Mouse (Mus musculus): ENCODE data around the gene Man1a. TPM values are rescaled to one million over a fixed set of nuclear protein-coding genes. Genes with fewer than 3 reads are reported as not detected.

Gene Man1a
- polyA plus RNA-seq, 1 experiment, result 3.0 TPM

GRCm38 (mm10) chr10:54040261-54041165 is 35.9 kb downstream of the Man1a start:
- H3ac ChIP-seq (ENCODE audit: control insufficient read depth, insufficient read length), result no peak overlapping the region
- no peak overlapping the region for H3K4me2 ChIP-seq (ENCODE audit: low read depth)
- no peaks in the 10 kb centered on the region for H3K79me2 ChIP-seq (ENCODE audit: control insufficient read depth, insufficient read depth)
- H3K27me3 ChIP-seq (ENCODE audit: control insufficient read depth, insufficient read depth, insufficient read length), result no peaks in the 10 kb centered on the region
- no peak for TF ChIP-seq CEBPB (IDR thresholded peaks at IDR 0.05; ENCODE audit: insufficient read depth, poor library complexity, severe bottlenecking)
- TF ChIP-seq MYOD1 (IDR thresholded peaks at IDR 0.05; ENCODE audit: control insufficient read depth in 1 of 3, insufficient read length in 2 of 3, low read depth in 2 of 3), result no peak
- TF ChIP-seq MYOG (IDR thresholded peaks at IDR 0.05; ENCODE audit: control insufficient read depth in 1 of 3, insufficient read depth in 1 of 3, insufficient read length in 2 of 3, low read depth in 2 of 3), result no peak
- TF ChIP-seq USF1 (IDR thresholded peaks at IDR 0.05; ENCODE audit: low read depth), result no peak
- TF ChIP-seq MAX (IDR thresholded peaks at IDR 0.05; ENCODE audit: low read depth), result no peak
- TF ChIP-seq SRF (IDR thresholded peaks at IDR 0.05; ENCODE audit: control insufficient read depth, insufficient read length, low read depth), result no peak
- TF ChIP-seq TCF12 (IDR thresholded peaks at IDR 0.05; ENCODE audit: insufficient read depth, poor library complexity, severe bottlenecking), result no peak
- no peak for TF ChIP-seq E2F4 (IDR thresholded peaks at IDR 0.05; ENCODE audit: insufficient read depth)
- no peak overlapping the region for H3K4me3 ChIP-seq
- no peaks in the 10 kb centered on the region for H3K36me3 ChIP-seq (ENCODE audit: control insufficient read depth, insufficient read depth)

- Histone ChIP-seq H3K4me2 (ENCODE audit: low read depth) (no peak overlapping the region), H3ac (ENCODE audit: control insufficient read depth, insufficient read length) (no peak overlapping the region), H3K27me3 (ENCODE audit: control insufficient read depth, insufficient read depth, insufficient read length) (no peaks in the 10 kb centered on the region), H3K36me3 (ENCODE audit: control insufficient read depth, insufficient read depth) (no peaks in the 10 kb centered on the region), H3K79me2 (ENCODE audit: control insufficient read depth, insufficient read depth) (no peaks in the 10 kb centered on the region), H3K4me3 (no peak overlapping the region)
- TF ChIP-seq MYOD1 (IDR thresholded peaks at IDR 0.05; ENCODE audit: control insufficient read depth in 1 of 3, insufficient read length in 2 of 3, low read depth in 2 of 3) (no peak), E2F4 (IDR thresholded peaks at IDR 0.05; ENCODE audit: insufficient read depth) (no peak), SRF (IDR thresholded peaks at IDR 0.05; ENCODE audit: control insufficient read depth, insufficient read length, low read depth) (no peak)
Observed at GRCm38 (mm10) chr10:54039754-54040153, 36.7 kb downstream of the Man1a start.

GRCm38 (mm10) chr10:54038734-54039133 is 37.7 kb downstream of the Man1a start:
- H3K79me2 ChIP-seq (ENCODE audit: control insufficient read depth, insufficient read depth), result no peaks in the 10 kb centered on the region
- no peak for TF ChIP-seq SRF (IDR thresholded peaks at IDR 0.05; ENCODE audit: control insufficient read depth, insufficient read length, low read depth)
- no peak for TF ChIP-seq REST (IDR thresholded peaks at IDR 0.05; ENCODE audit: insufficient read depth, insufficient read length)
- no peak for TF ChIP-seq MYOG (IDR thresholded peaks at IDR 0.05; ENCODE audit: control insufficient read depth in 1 of 3, insufficient read depth in 1 of 3, insufficient read length in 2 of 3, low read depth in 2 of 3)
- TF ChIP-seq USF1 (IDR thresholded peaks at IDR 0.05; ENCODE audit: low read depth), result no peak
- TF ChIP-seq POLR2A (IDR thresholded peaks at IDR 0.05; ENCODE audit: insufficient read length, low read depth), result no peak
- no peak for TF ChIP-seq MAX (IDR thresholded peaks at IDR 0.05; ENCODE audit: low read depth)
- no peak for TF ChIP-seq MYOD1 (IDR thresholded peaks at IDR 0.05; ENCODE audit: control insufficient read depth in 1 of 3, insufficient read length in 2 of 3, low read depth in 2 of 3)
- TF ChIP-seq TCF3 (IDR thresholded peaks at IDR 0.05; ENCODE audit: insufficient read length, low read depth), result no peak
- TF ChIP-seq POLR2AphosphoS2 (IDR thresholded peaks at IDR 0.05; ENCODE audit: insufficient read length, low read depth), result no peak
- no peak for TF ChIP-seq E2F4 (IDR thresholded peaks at IDR 0.05; ENCODE audit: insufficient read depth)
- no peak for TF ChIP-seq TCF12 (IDR thresholded peaks at IDR 0.05; ENCODE audit: insufficient read depth, poor library complexity, severe bottlenecking)
- TF ChIP-seq CEBPB (IDR thresholded peaks at IDR 0.05; ENCODE audit: insufficient read depth, poor library complexity, severe bottlenecking), result no peak
- H3K4me3 ChIP-seq, result no peak overlapping the region
- H3K27me3 ChIP-seq (ENCODE audit: control insufficient read depth, insufficient read depth, insufficient read length), result no peaks in the 10 kb centered on the region
- H3K36me3 ChIP-seq (ENCODE audit: control insufficient read depth, insufficient read depth), result no peaks in the 10 kb centered on the region
- H3K4me2 ChIP-seq (ENCODE audit: low read depth), result no peak overlapping the region
- no peak overlapping the region for H3ac ChIP-seq (ENCODE audit: control insufficient read depth, insufficient read length)

- no peaks in the 10 kb centered on the region for H3K36me3 ChIP-seq (ENCODE audit: control insufficient read depth, insufficient read depth)
- TF ChIP-seq USF1 (IDR thresholded peaks at IDR 0.05; ENCODE audit: low read depth), result no peak
- no peak for TF ChIP-seq TCF3 (IDR thresholded peaks at IDR 0.05; ENCODE audit: insufficient read length, low read depth)
- TF ChIP-seq MYOD1 (IDR thresholded peaks at IDR 0.05; ENCODE audit: control insufficient read depth in 1 of 3, insufficient read length in 2 of 3, low read depth in 2 of 3), result no peak
- no peak for TF ChIP-seq REST (IDR thresholded peaks at IDR 0.05; ENCODE audit: insufficient read depth, insufficient read length)
- TF ChIP-seq MYOG (IDR thresholded peaks at IDR 0.05; ENCODE audit: control insufficient read depth in 1 of 3, insufficient read depth in 1 of 3, insufficient read length in 2 of 3, low read depth in 2 of 3), result no peak
- TF ChIP-seq CEBPB (IDR thresholded peaks at IDR 0.05; ENCODE audit: insufficient read depth, poor library complexity, severe bottlenecking), result no peak
- TF ChIP-seq SRF (IDR thresholded peaks at IDR 0.05; ENCODE audit: control insufficient read depth, insufficient read length, low read depth), result no peak
- TF ChIP-seq POLR2AphosphoS2 (IDR thresholded peaks at IDR 0.05; ENCODE audit: insufficient read length, low read depth), result no peak
- no peak for TF ChIP-seq MAX (IDR thresholded peaks at IDR 0.05; ENCODE audit: low read depth)
- TF ChIP-seq E2F4 (IDR thresholded peaks at IDR 0.05; ENCODE audit: insufficient read depth), result no peak
- no peak for TF ChIP-seq TCF12 (IDR thresholded peaks at IDR 0.05; ENCODE audit: insufficient read depth, poor library complexity, severe bottlenecking)
- TF ChIP-seq POLR2A (IDR thresholded peaks at IDR 0.05; ENCODE audit: insufficient read length, low read depth), result no peak
- H3K4me3 ChIP-seq, result no peak overlapping the region
- no peak overlapping the region for H3K4me2 ChIP-seq (ENCODE audit: low read depth)
- no peaks in the 10 kb centered on the region for H3K27me3 ChIP-seq (ENCODE audit: control insufficient read depth, insufficient read depth, insufficient read length)
- no peak overlapping the region for H3ac ChIP-seq (ENCODE audit: control insufficient read depth, insufficient read length)
- no peaks in the 10 kb centered on the region for H3K79me2 ChIP-seq (ENCODE audit: control insufficient read depth, insufficient read depth)
Observed at GRCm38 (mm10) chr10:54038180-54038579, 38.2 kb downstream of the Man1a start.
